Mouse (Mus musculus) layer of hippocampus, adult 9-10 months (tissue): ENCODE results near the gene Ubqln4.
A peak's percentile ranks its signal among the peaks of the same experiment; 100 is the strongest.

Experiments used
- DNase-seq: peaks from one replicate; pipeline ENCODE4 v3.0.0; 2022; ENCODE audit warnings: low spot score

Gene Ubqln4

GRCm38 (mm10) chr3:88526157-88527131 lies 27.1 kb upstream of the Ubqln4 start:
- DNase-seq = no peak

GRCm38 (mm10) chr3:88527565-88527964 lies 26.0 kb upstream of the Ubqln4 start:
- no peak for DNase-seq

GRCm38 (mm10) chr3:88528646-88529045 lies 24.9 kb upstream of the Ubqln4 start:
- no peak for DNase-seq

GRCm38 (mm10) chr3:88529204-88530000 lies 24.2 kb upstream of the Ubqln4 start:
- no peak for DNase-seq

- no peak for DNase-seq
Measured at GRCm38 (mm10) chr3:88530082-88530864, 23.3 kb upstream of the Ubqln4 start.

GRCm38 (mm10) chr3:88531348-88532298 lies 21.9 kb upstream of the Ubqln4 start:
- DNase-seq = peak; percentile 67

GRCm38 (mm10) chr3:88532299-88532674 lies 21.3 kb upstream of the Ubqln4 start, which contains the start of gene Mex3a:
TSS of gene Mex3a (plus strand) at chr3:88532395.
- DNase-seq = no peak

- no peak for DNase-seq
Measured at GRCm38 (mm10) chr3:88532689-88533511, 20.7 kb upstream of the Ubqln4 start.

GRCm38 (mm10) chr3:88533706-88534105 lies 19.9 kb upstream of the Ubqln4 start:
- DNase-seq = no peak

GRCm38 (mm10) chr3:88535005-88535404 lies 18.6 kb upstream of the Ubqln4 start:
- DNase-seq = no peak

GRCm38 (mm10) chr3:88535527-88535926 lies 18.0 kb upstream of the Ubqln4 start:
- no peak for DNase-seq

- DNase-seq = peak; percentile 53
Measured at GRCm38 (mm10) chr3:88536103-88536930, 17.2 kb upstream of the Ubqln4 start.

- no peak for DNase-seq
Measured at GRCm38 (mm10) chr3:88537146-88537545, 16.4 kb upstream of the Ubqln4 start.

- DNase-seq = no peak
Measured at GRCm38 (mm10) chr3:88538271-88539145, 15.1 kb upstream of the Ubqln4 start.

GRCm38 (mm10) chr3:88539397-88539796 lies 14.2 kb upstream of the Ubqln4 start:
- no peak for DNase-seq

- no peak for DNase-seq
Measured at GRCm38 (mm10) chr3:88540085-88540484, 13.5 kb upstream of the Ubqln4 start.

- DNase-seq = no peak
Measured at GRCm38 (mm10) chr3:88541622-88542401, 11.7 kb upstream of the Ubqln4 start.
